Mouse (Mus musculus) brain, embryonic 14.5 days (tissue): ENCODE data around the gene Zfp809. TPM values are rescaled to one million over a fixed set of nuclear protein-coding genes. Genes with fewer than 3 reads are reported as not detected.
A peak's percentile ranks its signal among the peaks of the same experiment; 100 is the strongest.
"Not testable (repeated sequence)": the region's sequence is repeated elsewhere in the genome, so short reads cannot be mapped to it uniquely, and the experiment has no call there.

Source experiments
- DNase-seq: peaks from one replicate; pipeline ENCODE4 v3.0.0-alpha.2; 2011; ENCODE audit warnings: low read depth
- CTCF ChIP-seq: fragments of 200-500 bp; IDR thresholded peaks from 2 replicates; pipeline ENCODE4 v1.5.1; 2012; ENCODE audit warnings: inconsistent platforms, mild to moderate bottlenecking, moderate library complexity, borderline replicate concordance; ENCODE audit not compliant: insufficient read depth, insufficient read length; ENCODE audit errors: extremely low read depth
- POLR2A ChIP-seq: fragments of 200-500 bp; IDR thresholded peaks from 2 replicates; pipeline ENCODE4 v1.6.1; 2012; ENCODE audit warnings: mild to moderate bottlenecking, inconsistent platforms, borderline replicate concordance; ENCODE audit not compliant: poor library complexity, insufficient read depth, insufficient read length, severe bottlenecking; ENCODE audit errors: extremely low read depth
- polyA plus RNA-seq: library from polyadenylated mRNA; depleted of rRNA; stranded (reverse); fragments of >200 nt; gene quantifications from 2 replicates; pipeline ENCODE4 v1.2.3, GENCODE M21; 2012; rRNA removed

The Zfp809 gene
- polyA plus RNA-seq: 6.2 and 8.6 TPM in 2 replicates

DNA sequence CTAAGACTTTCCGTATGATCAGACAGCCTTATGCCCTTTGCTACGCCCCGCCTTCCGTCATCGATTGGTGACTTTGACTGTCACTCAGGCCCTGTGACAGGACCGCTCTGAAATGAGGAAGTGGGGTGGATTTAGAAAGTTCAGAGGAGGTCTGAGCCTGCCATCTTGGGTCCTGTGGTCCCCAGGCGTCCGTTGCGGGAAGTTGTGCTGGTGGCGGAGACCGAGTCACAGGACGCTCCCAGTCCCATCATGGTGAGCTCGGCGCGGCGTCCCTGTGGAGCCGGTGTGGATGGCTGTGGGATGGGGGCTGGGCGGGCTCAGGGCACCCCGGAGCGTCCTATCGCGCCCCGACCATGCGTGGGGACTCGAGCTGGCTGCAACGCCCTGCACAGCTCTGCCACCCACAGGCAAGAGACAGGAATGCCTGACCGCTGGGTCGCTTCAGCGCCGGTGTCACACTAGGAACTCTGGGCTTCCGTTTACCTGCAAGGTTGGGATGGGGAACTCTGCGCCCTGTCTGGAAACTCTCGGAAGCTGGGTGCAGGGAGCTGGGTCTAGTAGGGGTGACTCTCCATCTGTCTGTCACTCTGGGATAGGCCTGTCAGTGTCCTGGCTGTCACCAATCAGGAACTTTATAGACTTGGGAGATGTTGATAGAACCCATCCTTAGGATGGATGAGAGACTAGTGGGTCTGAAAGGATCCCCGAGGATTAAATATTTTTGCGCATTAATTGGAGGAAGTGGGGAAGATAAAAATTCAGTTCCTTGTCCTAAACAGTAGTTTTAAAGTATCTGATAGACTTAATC is at the start of gene Zfp809:
Zfp809 (plus strand) TSS at position 134 of the 808 bp plus-strand sequence.
- TF ChIP-seq POLR2A (peak; percentile 45; the same call in 1 of the 2 replicates), CTCF (peak; percentile 66)

DNA sequence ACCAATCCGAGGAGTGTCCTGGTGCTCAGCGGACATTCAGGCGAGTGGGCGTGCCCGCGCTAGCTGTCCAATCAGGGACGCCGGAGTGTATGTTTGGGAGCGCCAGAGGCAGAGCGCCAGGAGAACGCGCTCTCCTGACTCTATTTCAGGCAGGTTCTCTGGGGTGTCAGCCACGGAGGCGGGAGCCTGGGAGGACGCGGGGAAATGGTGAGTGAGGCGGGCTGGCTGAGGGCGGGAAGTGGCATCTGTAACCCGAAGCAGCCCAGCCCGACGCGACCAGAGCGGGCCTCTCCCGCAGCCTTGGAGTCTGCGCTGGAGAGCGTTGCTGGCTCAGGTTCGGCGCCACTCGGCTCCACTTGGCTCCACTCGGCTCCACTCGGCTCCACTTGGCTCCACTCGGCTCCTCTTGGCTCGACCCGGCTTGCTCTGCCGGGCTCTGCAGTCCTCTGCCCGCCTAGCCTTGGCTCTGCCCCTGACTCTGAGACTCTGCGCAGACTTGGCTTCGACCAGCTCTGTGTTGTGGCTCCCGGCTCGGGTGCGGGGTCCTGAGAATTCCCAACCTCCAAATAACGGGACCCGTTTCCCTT is 37.4 kb upstream of the Zfp809 start, which contains the start of gene Zfp872:
Zfp872 (plus strand) TSS at position 66 of the 587 bp plus-strand sequence.
- TF ChIP-seq POLR2A: no peak
- no peak for TF ChIP-seq CTCF
- peak; percentile 80 for DNase-seq

More for the DNA sequence above, at the start of gene Zfp809:
- DNase-seq: peak; percentile 99

DNA sequence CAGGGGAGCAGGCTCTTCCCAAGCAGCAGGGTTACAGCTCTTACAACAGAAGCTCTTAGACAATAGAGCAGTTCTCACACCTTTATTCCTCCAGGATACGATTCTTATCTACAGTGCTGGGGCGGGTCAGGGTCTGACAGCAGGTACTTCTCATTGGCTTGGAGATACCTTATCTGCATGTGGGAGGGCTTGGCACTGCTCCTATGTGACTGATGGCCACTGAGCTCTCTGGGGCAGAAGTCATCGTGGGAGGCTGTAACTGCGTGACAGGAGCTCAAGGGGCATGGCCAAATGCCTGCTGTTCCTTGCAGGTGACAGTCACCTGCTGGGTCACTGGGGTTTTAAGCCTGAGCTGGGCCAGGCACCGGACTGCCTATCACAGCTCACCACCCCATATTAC is 29.1 kb upstream of the Zfp809 start:
- no peak for TF ChIP-seq CTCF
- no peak for TF ChIP-seq POLR2A
- no peak for DNase-seq

- no peak for DNase-seq
- no peak for TF ChIP-seq POLR2A
- TF ChIP-seq CTCF: no peak
These were observed 11.7 kb upstream of the Zfp809 start for GRCm38 (mm10) chr9:22213785-22214194.

GRCm38 (mm10) chr9:22214549-22214948 is 11.0 kb upstream of the Zfp809 start:
- TF ChIP-seq CTCF: no peak
- no peak for TF ChIP-seq POLR2A
- no peak for DNase-seq

GRCm38 (mm10) chr9:22216705-22217104 is 8.8 kb upstream of the Zfp809 start:
- DNase-seq: no peak
- no peak for TF ChIP-seq POLR2A
- no peak for TF ChIP-seq CTCF

- DNase-seq: no peak
These were observed 7.5 kb upstream of the Zfp809 start for GRCm38 (mm10) chr9:22217858-22218493.

GRCm38 (mm10) chr9:22224066-22224465 is 1.4 kb upstream of the Zfp809 start:
- no peak for DNase-seq
- no peak for TF ChIP-seq CTCF
- no peak for TF ChIP-seq POLR2A

More at GRCm38 (mm10) chr9:22217858-22218493, 7.5 kb upstream of the Zfp809 start:
- TF ChIP-seq POLR2A: no peak
- no peak for TF ChIP-seq CTCF

- peak; percentile 85 for DNase-seq
- TF ChIP-seq POLR2A: no peak
- peak; percentile 34; the same call in 1 of the 2 replicates for TF ChIP-seq CTCF
These were observed 694 bp upstream of the Zfp809 start for GRCm38 (mm10) chr9:22224536-22225503.

DNA sequence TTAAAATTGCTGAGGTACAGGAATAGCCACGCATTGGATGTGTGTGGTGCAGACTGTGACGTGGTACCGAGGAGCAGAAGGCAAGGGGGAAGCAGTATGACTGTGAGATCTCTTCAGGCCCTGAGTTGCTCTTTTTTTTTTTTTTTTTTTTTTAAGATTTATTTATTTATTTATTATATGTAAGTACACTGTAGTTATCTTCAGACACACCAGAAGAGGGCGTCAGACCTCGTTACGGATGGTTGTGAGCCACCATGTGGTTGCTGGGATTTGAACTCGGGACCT is 817 bp downstream of the Zfp809 start:
- not testable (repeated sequence) for DNase-seq

DNA sequence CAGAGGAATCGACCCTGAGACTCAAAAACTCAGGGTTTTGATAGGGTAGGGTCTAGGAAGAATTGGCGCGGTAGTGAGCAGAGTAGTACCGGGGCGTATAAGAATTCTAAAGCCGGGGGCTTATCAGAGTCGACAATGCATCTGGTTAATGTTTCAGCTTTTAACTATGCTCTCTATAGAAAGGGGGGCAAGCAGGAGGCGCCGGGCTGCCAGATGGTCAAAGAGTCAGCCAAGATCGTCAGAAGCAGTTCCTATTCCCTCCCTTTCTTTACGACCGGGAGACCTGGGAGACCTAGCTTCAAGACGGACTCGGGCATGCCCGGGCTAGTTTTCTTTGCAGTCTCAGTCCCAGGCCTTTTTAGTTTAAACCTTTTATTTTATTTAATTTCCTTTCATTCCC is 1.3 kb downstream of the Zfp809 start:
- DNase-seq: peak; percentile 8

More for the DNA sequence above, 1.3 kb downstream of the Zfp809 start:
- TF ChIP-seq POLR2A (no peak), CTCF (no peak)
